In the genomic region with DNA sequence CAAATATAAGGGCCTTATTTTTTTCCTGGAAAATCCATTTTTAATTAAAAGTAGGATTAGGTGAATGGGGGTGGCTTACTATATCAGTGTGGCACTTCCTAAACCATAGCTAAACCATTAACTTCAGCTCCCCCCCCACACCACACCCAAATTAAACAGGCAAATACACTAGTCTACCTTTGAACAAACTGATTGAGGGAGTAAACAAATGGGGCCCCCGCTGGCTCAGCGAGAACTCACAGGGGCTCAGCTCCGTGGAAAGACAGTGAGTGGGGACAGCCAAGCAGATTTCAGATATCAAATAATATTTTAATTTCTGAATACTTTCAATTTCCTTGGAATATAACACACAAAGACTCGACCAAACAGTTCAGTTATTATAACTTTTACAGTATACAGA, we compare ENCODE assay signal across 8 mouse cellular contexts. TPM values are rescaled to one million over a fixed set of nuclear protein-coding genes. Genes with fewer than 3 reads are reported as not detected.
DNase-seq lines count a peak whose midpoint lies in the region; ATAC-seq and TF ChIP-seq lines count a peak whose summit lies in the region.
"Had no signal": no experiment of that assay in that cellular context is flagged by ENCODE, and none has a peak within 500 bp of the region (broad histone marks: within the 10 kb centered on the region; RNA-seq: fewer than 3 reads in every experiment).

No protein-coding gene starts in this region.

- peak overlapping the region; percentile 72 for H3K9ac ChIP-seq in lung, postnatal 0 days (replicated peaks; ENCODE audit: low read depth)
- peak overlapping the region; percentile 64 for H3K9ac ChIP-seq in hindbrain, embryonic 11.5 days (ENCODE audit: low read depth, low read length)
- H3K9ac ChIP-seq in liver, embryonic 11.5 days (ENCODE audit: low read depth, low read length) = peak overlapping the region; percentile 30; the same call in 1 of the 2 replicates

- ATAC-seq in lung, postnatal 0 days = no peak
- no peak for ATAC-seq in hindbrain, embryonic 11.5 days (ENCODE audit: low FRiP score)
- ATAC-seq in liver, embryonic 11.5 days (replicated peaks; ENCODE audit: low FRiP score) = no peak

- H3K27me3 ChIP-seq in lung, postnatal 0 days (replicated peaks; ENCODE audit: insufficient read depth, low read length) = no peaks in the 10 kb centered on the region
- H3K27me3 ChIP-seq in hindbrain, embryonic 11.5 days (ENCODE audit: control insufficient read depth, insufficient read depth, low read length) = no peaks in the 10 kb centered on the region
- peaks cover 57% of the 10 kb centered on the region for H3K27me3 ChIP-seq in liver, embryonic 11.5 days (replicated peaks; ENCODE audit: control insufficient read depth, insufficient read depth, low read length)

- peak; percentile 12 for DNase-seq in lung, postnatal 0 days (ENCODE audit: low spot score)
- no peak for DNase-seq in lung, postnatal 25 days (ENCODE audit: low spot score)
- DNase-seq in hindbrain, embryonic 11.5 days (ENCODE audit: low spot score) = no peak
- no peak for DNase-seq in liver, embryonic 11.5 days (ENCODE audit: low spot score)
- no peak for DNase-seq in MN1 (ENCODE audit: low spot score)
- DNase-seq in cerebellum, postnatal 36 days = no peak
- DNase-seq in thymus, postnatal 25 days = no peak

- no peak for TF ChIP-seq CTCF in lung, postnatal 0 days (IDR thresholded peaks at IDR 0.05)

- H3K4me1 ChIP-seq in lung, postnatal 0 days (ENCODE audit: insufficient read depth, low read depth, low read length) = peaks cover 7% of the 10 kb centered on the region; the same call in 1 of the 2 replicates
- H3K4me1 ChIP-seq in hindbrain, embryonic 11.5 days (replicated peaks; ENCODE audit: control insufficient read depth, insufficient read depth, low read length) = peaks cover 16% of the 10 kb centered on the region
- H3K4me1 ChIP-seq in liver, embryonic 11.5 days (replicated peaks; ENCODE audit: control insufficient read depth, insufficient read depth, low read length) = peaks cover 8% of the 10 kb centered on the region

- peak overlapping the region; percentile 71 for H3K4me3 ChIP-seq in lung, postnatal 0 days (ENCODE audit: low read depth, low read length)
- peak overlapping the region; percentile 59 for H3K4me3 ChIP-seq in hindbrain, embryonic 11.5 days (ENCODE audit: low read depth, low read length)
- peak overlapping the region; percentile 54 for H3K4me3 ChIP-seq in liver, embryonic 11.5 days (ENCODE audit: low read depth, low read length)
- H3K4me3 ChIP-seq: megakaryocyte, embryonic 14.5 days had no signal

- 8% methylated on average over 4 of the region's 4 CpGs for WGBS in lung, postnatal 0 days
- 3% methylated on average over 4 of the region's 4 CpGs for WGBS in hindbrain, embryonic 11.5 days
- WGBS in liver, embryonic 11.5 days = 8% methylated on average over 4 of the region's 4 CpGs

- no peaks in the 10 kb centered on the region for H3K9me3 ChIP-seq in lung, postnatal 0 days (ENCODE audit: low read length)
- no peaks in the 10 kb centered on the region for H3K9me3 ChIP-seq in hindbrain, embryonic 11.5 days (ENCODE audit: control insufficient read depth, low read length)
- H3K9me3 ChIP-seq in liver, embryonic 11.5 days (ENCODE audit: control insufficient read depth, low read length) = no peaks in the 10 kb centered on the region

- peak overlapping the region; percentile 84 for H3K4me2 ChIP-seq in lung, postnatal 0 days (replicated peaks; ENCODE audit: low read depth, low read length)
- peak overlapping the region; percentile 85 for H3K4me2 ChIP-seq in hindbrain, embryonic 11.5 days (replicated peaks; ENCODE audit: low read depth, low read length)
- H3K4me2 ChIP-seq in liver, embryonic 11.5 days = peak overlapping the region; percentile 73

- H3K36me3 ChIP-seq in lung, postnatal 0 days (ENCODE audit: insufficient read depth, low read length) = 0 out of 2 replicates have a peak, but pooled peaks cover 5% of the 10 kb centered on the region
- peaks cover 2% of the 10 kb centered on the region; the same call in 1 of the 2 replicates for H3K36me3 ChIP-seq in hindbrain, embryonic 11.5 days (ENCODE audit: control insufficient read depth, insufficient read depth, low read length)
- no peaks in the 10 kb centered on the region for H3K36me3 ChIP-seq in liver, embryonic 11.5 days (ENCODE audit: control insufficient read depth, insufficient read depth, low read length)

- no peak for TF ChIP-seq EP300 in lung, postnatal 0 days (IDR thresholded peaks at IDR 0.05)

- peak overlapping the region; percentile 64 for H3K27ac ChIP-seq in lung, postnatal 0 days (ENCODE audit: low read length)
- peak overlapping the region; percentile 20; the same call in 1 of the 2 replicates for H3K27ac ChIP-seq in hindbrain, embryonic 11.5 days (ENCODE audit: low read depth, low read length)
- no peak overlapping the region for H3K27ac ChIP-seq in liver, embryonic 11.5 days (ENCODE audit: low read depth, low read length)

RNA-seq across cellular contexts. Expression of a gene that starts 13.4 kb away (rescaled TPM):
- 72.7 and 89.1 TPM in 2 replicates for polyA plus RNA-seq in lung, postnatal 0 days (2015; fragmentation: Nextera tagmentation; extraction: Ambion mirVana)
- 95.6 and 120 TPM in 2 replicates for polyA plus RNA-seq in hindbrain, embryonic 11.5 days (2014; fragmentation: Nextera tagmentation; extraction: Ambion mirVana)
- 49.6 and 49.7 TPM in 2 replicates for polyA plus RNA-seq in liver, embryonic 11.5 days (2014; fragmentation: Nextera tagmentation; extraction: Ambion mirVana)
